Mouse (Mus musculus) large intestine, adult 2 months (tissue): ENCODE measurements around the gene Zfhx3. TPM values are rescaled to one million over a fixed set of nuclear protein-coding genes. Genes with fewer than 3 reads are reported as not detected.
A peak's percentile ranks its signal among the peaks of the same experiment; 100 is the strongest.

ENCODE experiments used
- DNase-seq: peaks from one replicate; pipeline ENCODE4 v3.0.0-alpha.2; 2012; ENCODE audit warnings: low read depth, low spot score
- WGBS: fragments of 180-500 bp; shearing (Covaris S2); methylation state at CpG from one replicate; pipeline ENCODE4 v1.1.7; 2018; 5-methylcytosine and 5-hydroxymethylcytosine counted together
- polyA plus RNA-seq: library from polyadenylated mRNA; depleted of rRNA; stranded (reverse); fragments of >200 nt; gene quantifications from 2 replicates; pipeline ENCODE4 v1.2.3, GENCODE M21; 2012

Zfhx3 gene
- polyA plus RNA-seq, 1 experiment = 0.95 TPM

GRCm38 (mm10) chr8:108903550-108903949 is 961.1 kb downstream of the Zfhx3 start:
- no peak for DNase-seq
- WGBS = 78% methylated on average over 15 of the region's 15 CpGs

DNA sequence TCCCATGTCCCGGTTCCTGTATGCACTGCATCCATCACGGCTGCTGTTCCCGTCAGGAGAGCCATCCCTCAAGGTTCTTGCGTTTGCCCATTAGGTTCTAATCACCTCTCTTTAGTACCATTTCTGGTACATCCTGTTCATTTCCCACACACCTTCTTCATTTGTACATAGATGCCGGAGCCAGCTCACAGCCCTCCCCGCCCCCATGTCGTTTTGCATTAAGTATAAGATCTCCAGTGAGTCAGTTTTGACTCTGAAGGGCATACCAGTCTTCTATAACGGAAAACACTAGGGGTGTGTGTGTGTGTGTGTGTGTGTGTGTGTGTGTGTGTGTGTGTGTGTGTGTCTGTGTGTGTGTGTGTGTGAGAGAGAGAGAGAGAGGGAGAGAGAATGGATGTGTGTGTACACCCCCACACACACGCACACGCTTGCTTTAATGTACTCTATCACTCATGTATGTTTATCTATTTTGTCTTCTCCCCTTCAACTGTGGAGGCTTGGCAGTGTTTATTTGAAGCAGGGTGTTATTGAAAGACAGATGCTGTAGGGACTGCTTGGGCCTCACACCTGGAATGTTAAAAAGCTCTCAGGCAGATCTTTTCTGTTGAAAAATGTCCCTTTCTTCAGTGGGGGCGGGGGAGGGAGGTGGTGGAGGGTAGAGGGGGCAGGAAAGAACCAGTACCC is 962.0 kb downstream of the Zfhx3 start:
- WGBS = 87% methylated on average over 11 of the region's 11 CpGs
- no peak for DNase-seq

- no peak for DNase-seq
- 87% methylated on average over 9 of the region's 9 CpGs for WGBS
These were observed 965.6 kb downstream of the Zfhx3 start for GRCm38 (mm10) chr8:108908066-108908465.

- DNase-seq = no peak
- 90% methylated on average over 16 of the region's 16 CpGs for WGBS
These were observed 966.1 kb downstream of the Zfhx3 start for GRCm38 (mm10) chr8:108908540-108908939.

- 78% methylated on average over 9 of the region's 9 CpGs for WGBS
- no peak for DNase-seq
These were observed 966.6 kb downstream of the Zfhx3 start for GRCm38 (mm10) chr8:108909035-108909434.

- whole genome bisulfite sequencing = 84% methylated on average over 2 of the region's 2 CpGs
- no peak for DNase-seq
These were observed 967.0 kb downstream of the Zfhx3 start for GRCm38 (mm10) chr8:108909455-108909854.

GRCm38 (mm10) chr8:108910843-108911242 is 968.4 kb downstream of the Zfhx3 start:
- 79% methylated on average over 12 of the region's 12 CpGs for WGBS
- DNase-seq = no peak

DNA sequence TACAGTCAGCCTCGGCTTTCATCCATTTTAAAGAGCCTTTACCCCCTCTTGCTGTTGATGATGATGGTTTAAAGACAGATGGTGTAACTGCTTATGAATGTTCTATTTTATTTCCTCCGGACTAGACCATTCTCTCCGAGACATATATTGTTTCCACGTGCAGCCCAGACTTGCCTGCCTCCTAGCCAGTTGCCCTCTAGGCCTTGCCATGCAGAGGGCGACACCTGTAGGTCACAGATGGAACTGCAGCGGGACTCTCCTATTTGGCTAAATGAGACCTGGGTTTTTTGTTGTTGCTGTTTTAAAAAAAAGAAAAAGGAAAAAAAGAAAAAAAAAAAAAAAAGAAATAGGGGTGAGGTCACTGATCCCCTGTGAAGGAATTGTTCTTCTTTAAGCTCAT is 969.1 kb downstream of the Zfhx3 start:
- peak; percentile 45 for DNase-seq

DNA sequence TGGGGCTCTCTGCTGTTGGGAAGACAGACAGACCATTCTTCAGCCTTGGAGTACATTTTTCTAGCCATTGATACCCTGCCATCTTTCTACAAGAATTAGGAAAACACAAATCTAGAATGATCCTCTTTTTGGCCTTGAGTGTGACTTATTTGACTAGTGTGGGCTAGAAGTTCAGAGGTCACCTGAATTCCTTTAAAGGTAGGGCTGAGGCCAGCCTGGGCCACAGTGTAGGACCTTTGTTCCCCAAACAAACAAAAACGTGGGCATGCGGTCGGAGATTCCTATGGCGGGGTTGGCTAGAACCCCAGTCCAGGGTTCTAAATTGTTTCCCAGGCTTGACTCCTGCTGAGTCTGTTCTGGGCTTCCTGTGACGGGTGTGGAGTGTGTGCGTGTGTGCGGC is 970.6 kb downstream of the Zfhx3 start:
- DNase-seq = no peak
- WGBS = 82% methylated on average over 7 of the region's 7 CpGs

More for the DNA sequence above, 969.1 kb downstream of the Zfhx3 start:
- WGBS = 12% methylated on average over 6 of the region's 6 CpGs

GRCm38 (mm10) chr8:108915425-108915824 is 973.0 kb downstream of the Zfhx3 start:
- 34% methylated on average over 6 of the region's 6 CpGs for WGBS
- DNase-seq = no peak

DNA sequence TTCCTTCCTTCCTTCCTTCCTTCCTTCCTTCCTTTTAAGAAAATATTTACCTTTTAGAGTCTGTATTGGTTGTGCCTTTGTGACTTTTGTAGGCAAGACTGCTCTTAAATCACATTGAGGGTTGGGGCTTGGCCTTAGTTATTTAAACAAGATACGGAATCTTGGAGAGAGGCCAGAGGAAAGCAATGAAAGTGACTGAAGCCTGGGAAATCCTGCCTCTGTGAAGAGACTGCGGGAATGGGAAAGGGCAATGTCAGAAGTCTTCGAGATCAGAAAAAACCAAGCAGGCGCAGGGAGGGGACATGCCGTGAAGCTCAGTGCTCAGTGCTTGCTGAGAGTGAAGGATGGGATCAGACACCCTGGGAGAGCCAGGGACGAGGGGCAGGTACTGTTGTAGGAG is 973.4 kb downstream of the Zfhx3 start:
- DNase-seq = peak; percentile 68
- 11% methylated on average over 6 of the region's 6 CpGs for WGBS

- DNase-seq = no peak
- WGBS = 93% methylated on average over 7 of the region's 7 CpGs
These were observed 977.7 kb downstream of the Zfhx3 start for GRCm38 (mm10) chr8:108920151-108920550.

DNA sequence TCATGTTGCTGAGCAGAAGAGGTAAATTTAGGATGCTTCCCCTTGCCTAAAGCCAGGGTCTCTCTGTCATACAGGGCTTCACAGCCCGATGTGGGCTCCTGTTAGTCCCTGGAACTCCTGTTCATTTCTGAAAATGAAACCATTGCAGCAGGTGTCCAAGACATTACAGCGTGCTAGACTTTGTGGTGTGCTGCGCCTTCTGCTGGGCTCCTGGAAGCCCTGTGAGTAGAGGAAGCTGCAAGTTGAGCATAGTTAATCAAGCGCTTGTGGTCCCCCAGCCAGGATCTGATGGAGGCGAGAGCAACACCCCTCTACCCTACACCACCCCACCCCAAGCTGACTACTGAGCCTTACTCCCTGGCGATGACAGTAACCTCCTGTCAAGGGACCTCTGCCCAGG is 980.7 kb downstream of the Zfhx3 start:
- 87% methylated on average over 6 of the region's 6 CpGs for WGBS
- no peak for DNase-seq

GRCm38 (mm10) chr8:108924526-108924925 is 982.1 kb downstream of the Zfhx3 start:
- DNase-seq = no peak
- WGBS = 90% methylated on average over 9 of the region's 9 CpGs

- WGBS = 75% methylated on average over 11 of the region's 11 CpGs
- DNase-seq = no peak
These were observed 983.7 kb downstream of the Zfhx3 start for GRCm38 (mm10) chr8:108926106-108926505.

DNA sequence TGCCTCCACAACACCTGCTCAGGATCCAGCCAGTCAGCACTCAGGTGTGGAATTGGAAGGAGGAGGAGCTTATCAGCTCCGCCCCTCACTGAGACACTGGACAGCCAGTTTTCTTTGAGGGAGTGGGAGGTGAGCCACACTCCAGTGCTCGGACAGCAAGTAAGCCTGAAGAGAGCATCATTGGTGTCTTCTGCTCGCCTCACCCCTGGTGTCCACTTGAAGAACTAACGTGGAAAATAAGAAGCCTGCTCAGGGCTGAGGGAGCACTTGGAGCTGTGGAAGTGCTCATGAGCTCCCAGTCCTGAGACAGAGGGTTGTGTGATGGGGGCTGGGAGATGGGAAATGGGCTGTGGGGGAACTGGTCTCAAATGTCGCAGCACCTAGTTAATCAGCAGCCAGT is 988.2 kb downstream of the Zfhx3 start:
- no peak for DNase-seq
- 67% methylated on average over 5 of the region's 5 CpGs for WGBS

GRCm38 (mm10) chr8:108931837-108932236 is 989.4 kb downstream of the Zfhx3 start:
- DNase-seq = no peak
- 61% methylated on average over 13 of the region's 13 CpGs for WGBS

GRCm38 (mm10) chr8:108932729-108933128 is 990.3 kb downstream of the Zfhx3 start:
- DNase-seq = no peak
- WGBS = 80% methylated on average over 9 of the region's 9 CpGs

GRCm38 (mm10) chr8:108935834-108936694 is 993.6 kb downstream of the Zfhx3 start:
- WGBS = 78% methylated on average over 18 of the region's 18 CpGs
- DNase-seq = no peak

DNA sequence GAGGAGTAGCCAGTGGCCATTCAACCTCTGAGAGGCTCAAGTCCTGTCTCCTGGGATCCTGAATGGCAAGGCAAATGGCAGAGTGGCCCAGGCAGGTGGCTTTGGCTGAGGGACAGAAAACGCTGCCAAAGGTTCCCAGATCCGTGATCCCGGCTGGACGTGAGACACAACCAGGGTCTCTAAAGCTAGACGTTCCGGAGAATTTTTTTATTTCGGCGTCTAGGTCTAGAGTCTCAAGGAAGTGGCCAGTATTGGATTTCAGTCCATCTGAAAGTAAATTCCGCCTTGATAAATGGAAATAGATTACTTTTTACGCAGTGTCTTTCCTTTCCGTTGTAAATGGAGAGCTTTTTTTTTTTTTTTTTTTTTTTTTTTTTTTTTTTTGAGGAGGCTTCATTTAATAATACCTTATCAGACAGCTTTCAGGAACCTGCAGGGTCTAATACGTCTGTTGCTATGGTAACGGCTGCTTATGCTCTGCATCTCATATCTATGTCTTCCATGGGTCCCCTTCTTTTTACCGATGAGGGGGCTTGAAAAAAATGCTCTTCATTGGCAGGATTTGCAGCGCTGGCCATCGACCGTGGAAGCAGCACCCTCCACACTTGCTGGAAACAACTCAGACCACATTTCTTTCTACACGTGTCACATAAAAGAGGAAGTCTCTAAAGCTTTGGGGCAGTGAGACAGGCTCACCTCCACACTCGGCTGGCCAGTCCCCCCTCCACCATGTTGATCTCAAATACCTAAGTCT is 994.4 kb downstream of the Zfhx3 start:
- 88% methylated on average over 19 of the region's 19 CpGs for WGBS
- no peak for DNase-seq
